Mouse (Mus musculus): ENCODE results near the gene Hist1h2bf. TPM values are rescaled to one million over a fixed set of nuclear protein-coding genes. Genes with fewer than 3 reads are reported as not detected.

Gene Hist1h2bf
- polyA plus RNA-seq, 1 experiment from 2014 or later = 4.1 TPM

DNA sequence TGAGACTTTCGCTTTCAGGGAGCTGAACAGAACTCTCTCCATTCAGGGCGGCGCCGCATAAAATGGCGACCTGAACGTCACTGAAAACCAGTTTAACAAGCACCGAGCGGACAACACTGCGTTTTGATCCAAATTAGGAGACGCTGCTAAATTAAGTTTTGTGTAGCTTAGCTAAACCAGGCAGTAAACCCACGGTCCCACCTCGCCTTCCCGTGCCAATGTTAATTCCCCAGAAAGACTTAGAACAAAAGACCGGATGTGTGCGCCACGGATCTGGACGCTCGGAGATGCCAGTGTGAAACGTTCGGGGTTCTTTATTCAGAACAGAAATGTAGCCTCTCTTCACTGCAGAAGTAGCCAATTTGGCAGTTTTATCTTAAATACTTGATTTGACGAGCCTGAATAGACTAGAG is 11.0 kb upstream of the Hist1h2bf start:
- peak overlapping the region; percentile 72 for H3K4me2 ChIP-seq (ENCODE audit: low read depth, low read length)
- DNase-seq (ENCODE audit: low spot score) (peak; percentile 83), ATAC-seq (replicated peaks; ENCODE audit: insufficient number of reproducible peaks, low FRiP score, low TSS enrichment, low read depth) (no peak)
- no peaks in the 10 kb centered on the region for H3K36me3 ChIP-seq (replicated peaks; ENCODE audit: control insufficient read depth, insufficient read depth, low read depth, low read length)
- peak overlapping the region; percentile 96 for H3K27ac ChIP-seq (replicated peaks; ENCODE audit: low read depth, low read length)
- no peaks in the 10 kb centered on the region for H3K27me3 ChIP-seq (ENCODE audit: control insufficient read depth, insufficient read depth, low read length)
- H3K9me3 ChIP-seq (replicated peaks; ENCODE audit: control insufficient read depth, low read length) = no peaks in the 10 kb centered on the region
- H3K9ac ChIP-seq (replicated peaks; ENCODE audit: low read length) = peak overlapping the region; percentile 76
- no peaks in the 10 kb centered on the region; the same call in 1 of the 2 replicates for H3K4me1 ChIP-seq (ENCODE audit: control insufficient read depth, insufficient read depth, low read length)
- peak overlapping the region; percentile 42 for H3K4me3 ChIP-seq (ENCODE audit: low read depth, low read length)
- WGBS = under 1% methylated on average over 21 of the region's 21 CpGs

DNA sequence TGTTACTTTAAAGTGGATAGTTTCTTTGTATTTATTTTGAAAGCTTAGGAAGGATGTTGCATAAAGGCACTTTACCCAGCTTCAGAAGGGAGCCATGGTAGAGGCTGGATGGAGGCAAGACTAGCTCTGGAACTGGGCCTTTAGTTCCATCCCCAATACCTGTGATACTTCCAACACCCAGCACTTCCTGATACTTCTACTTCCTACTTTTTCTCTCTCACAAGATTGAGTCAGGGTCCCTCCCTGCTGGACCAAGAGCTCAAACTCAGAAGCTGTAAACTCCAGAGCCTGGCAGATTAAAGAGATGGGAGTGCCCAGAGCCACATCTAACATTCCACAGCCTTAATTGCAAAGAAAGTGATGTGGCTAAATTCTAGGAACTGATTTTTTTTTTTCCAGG is 10.3 kb upstream of the Hist1h2bf start:
- no peaks in the 10 kb centered on the region for H3K9me3 ChIP-seq (replicated peaks; ENCODE audit: control insufficient read depth, low read length)
- peak overlapping the region; percentile 54 for H3K9ac ChIP-seq (replicated peaks; ENCODE audit: low read length)
- no peaks in the 10 kb centered on the region for H3K27me3 ChIP-seq (ENCODE audit: control insufficient read depth, insufficient read depth, low read length)
- H3K27ac ChIP-seq (replicated peaks; ENCODE audit: low read depth, low read length) = peak overlapping the region; percentile 96
- no peaks in the 10 kb centered on the region; the same call in 1 of the 2 replicates for H3K4me1 ChIP-seq (ENCODE audit: control insufficient read depth, insufficient read depth, low read length)
- peak overlapping the region; percentile 72 for H3K4me2 ChIP-seq (ENCODE audit: low read depth, low read length)
- no peaks in the 10 kb centered on the region for H3K36me3 ChIP-seq (replicated peaks; ENCODE audit: control insufficient read depth, insufficient read depth, low read depth, low read length)
- peak overlapping the region; percentile 13; the same call in 1 of the 2 replicates for H3K4me3 ChIP-seq (ENCODE audit: low read depth, low read length)
- ATAC-seq (replicated peaks; ENCODE audit: insufficient number of reproducible peaks, low FRiP score, low TSS enrichment, low read depth) (no peak), DNase-seq (ENCODE audit: low spot score) (peak; percentile 45)

DNA sequence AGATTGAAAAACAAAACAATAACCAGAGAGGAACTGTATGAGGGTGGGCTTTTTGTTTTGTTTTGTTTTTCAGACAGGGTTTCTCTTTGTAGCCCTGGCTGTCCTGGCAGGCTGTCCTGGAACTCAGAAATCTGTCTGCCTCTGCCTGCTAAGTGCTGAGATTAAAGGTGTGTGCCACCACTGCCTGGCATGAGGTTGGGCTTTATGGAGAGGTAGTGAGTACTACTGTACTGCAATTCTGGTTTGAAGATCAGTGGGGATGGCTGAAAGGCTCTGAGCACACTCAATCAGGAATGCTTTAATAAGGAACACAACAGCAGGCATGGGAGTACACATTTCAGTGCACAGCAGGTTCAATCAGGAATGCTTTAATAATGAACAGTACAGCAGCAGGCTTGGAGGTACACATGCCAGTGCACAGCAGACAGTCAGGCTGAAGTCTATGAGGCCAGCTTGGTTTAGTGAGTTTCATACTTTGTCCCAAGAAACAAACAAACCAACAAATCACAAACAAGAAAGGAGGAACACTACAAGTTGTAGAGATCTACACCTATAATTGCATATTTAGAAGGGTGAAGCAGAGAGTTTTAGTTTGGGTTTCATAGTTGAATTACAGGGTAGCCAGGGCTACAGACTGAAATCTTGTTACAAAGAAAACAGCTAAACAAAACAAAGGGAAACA is 9.5 kb upstream of the Hist1h2bf start:
- H3K36me3 ChIP-seq (replicated peaks; ENCODE audit: control insufficient read depth, insufficient read depth, low read depth, low read length) = no peaks in the 10 kb centered on the region
- no peak overlapping the region for H3K4me3 ChIP-seq (ENCODE audit: low read depth, low read length)
- DNase-seq (ENCODE audit: low spot score) = no peak
- H3K4me2 ChIP-seq (ENCODE audit: low read depth, low read length) = no peak overlapping the region; the same call in 1 of the 2 replicates
- H3K4me1 ChIP-seq (ENCODE audit: control insufficient read depth, insufficient read depth, low read length) = no peaks in the 10 kb centered on the region; the same call in 1 of the 2 replicates
- H3K27me3 ChIP-seq (ENCODE audit: control insufficient read depth, insufficient read depth, low read length) = no peaks in the 10 kb centered on the region
- H3K9ac ChIP-seq (replicated peaks; ENCODE audit: low read length) = peak overlapping the region; percentile 37; the same call in 1 of the 2 replicates
- no peak for ATAC-seq (replicated peaks; ENCODE audit: insufficient number of reproducible peaks, low FRiP score, low TSS enrichment, low read depth)
- peak overlapping the region; percentile 65 for H3K27ac ChIP-seq (replicated peaks; ENCODE audit: low read depth, low read length)
- H3K9me3 ChIP-seq (replicated peaks; ENCODE audit: control insufficient read depth, low read length) = no peaks in the 10 kb centered on the region

- H3K4me2 ChIP-seq (ENCODE audit: low read depth, low read length) = peak overlapping the region; percentile 82
- no peaks in the 10 kb centered on the region for H3K27me3 ChIP-seq (ENCODE audit: control insufficient read depth, insufficient read depth, low read length)
- no peaks in the 10 kb centered on the region for H3K36me3 ChIP-seq (replicated peaks; ENCODE audit: control insufficient read depth, insufficient read depth, low read depth, low read length)
- H3K9me3 ChIP-seq (replicated peaks; ENCODE audit: control insufficient read depth, low read length) = no peaks in the 10 kb centered on the region
- ATAC-seq (replicated peaks; ENCODE audit: insufficient number of reproducible peaks, low FRiP score, low TSS enrichment, low read depth) (no peak), DNase-seq (ENCODE audit: low spot score) (peak; percentile 51)
- peak overlapping the region; percentile 85 for H3K27ac ChIP-seq (replicated peaks; ENCODE audit: low read depth, low read length)
- peak overlapping the region; percentile 81 for H3K9ac ChIP-seq (replicated peaks; ENCODE audit: low read length)
- H3K4me1 ChIP-seq (ENCODE audit: control insufficient read depth, insufficient read depth, low read length) = no peaks in the 10 kb centered on the region; the same call in 1 of the 2 replicates
- peak overlapping the region; percentile 49 for H3K4me3 ChIP-seq (ENCODE audit: low read depth, low read length)
- WGBS = 6% methylated on average over 6 of the region's 6 CpGs
These were observed 8.4 kb upstream of the Hist1h2bf start for GRCm38 (mm10) chr13:23582219-23583056.

GRCm38 (mm10) chr13:23581408-23582218 is 7.6 kb upstream of the Hist1h2bf start, which contains the start of gene Hist1h4d:
Gene Hist1h4d (plus strand): TSS chr13:23581598.
- ATAC-seq (replicated peaks; ENCODE audit: insufficient number of reproducible peaks, low FRiP score, low TSS enrichment, low read depth) (peak; percentile 89), DNase-seq (ENCODE audit: low spot score) (peak; percentile 99)
- Histone ChIP-seq H3K4me3 (ENCODE audit: low read depth, low read length) (peak within 1 kb of the TSS; percentile 49), H3K4me2 (ENCODE audit: low read depth, low read length) (peak within 1 kb of the TSS; percentile 82), H3K9ac (replicated peaks; ENCODE audit: low read length) (peak within 1 kb of the TSS; percentile 81), H3K4me1 (ENCODE audit: control insufficient read depth, insufficient read depth, low read length) (no peaks in the 10 kb centered on the region; the same call in 1 of the 2 replicates), H3K36me3 (replicated peaks; ENCODE audit: control insufficient read depth, insufficient read depth, low read depth, low read length) (no peaks in the 10 kb centered on the region), H3K9me3 (replicated peaks; ENCODE audit: control insufficient read depth, low read length) (no peaks in the 10 kb centered on the region), H3K27me3 (ENCODE audit: control insufficient read depth, insufficient read depth, low read length) (no peaks in the 10 kb centered on the region), H3K27ac (replicated peaks; ENCODE audit: low read depth, low read length) (peak within 1 kb of the TSS; percentile 85)
- under 1% methylated on average over 43 of the region's 43 CpGs for WGBS

DNA sequence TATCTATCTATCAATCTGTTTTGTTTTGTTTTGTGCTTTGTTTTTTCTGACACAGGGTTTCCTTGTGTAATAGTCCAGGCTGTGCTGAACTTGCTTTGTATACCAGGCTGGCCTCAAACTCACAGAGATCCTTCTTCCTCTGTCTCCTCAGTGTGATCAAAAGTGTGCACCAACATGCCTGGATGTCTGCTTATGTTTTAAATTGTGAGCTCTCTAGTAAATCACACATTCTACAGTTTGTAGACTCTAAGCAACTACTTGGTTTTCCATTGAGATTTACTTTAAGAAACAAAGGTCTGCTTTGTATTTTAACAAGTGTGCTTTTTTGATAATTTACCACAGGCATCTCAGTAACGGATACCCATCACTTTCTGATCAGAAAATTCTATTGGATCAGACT is 3.8 kb upstream of the Hist1h2bf start:
- WGBS = 83% methylated on average over 1 of the region's 1 CpGs
- no peak for DNase-seq (ENCODE audit: low spot score)
- Histone ChIP-seq H3K27ac (replicated peaks; ENCODE audit: low read depth, low read length) (no peak overlapping the region), H3K9me3 (replicated peaks; ENCODE audit: control insufficient read depth, low read length) (no peaks in the 10 kb centered on the region), H3K4me1 (ENCODE audit: control insufficient read depth, insufficient read depth, low read length) (no peaks in the 10 kb centered on the region), H3K4me2 (ENCODE audit: low read depth, low read length) (no peak overlapping the region), H3K27me3 (ENCODE audit: control insufficient read depth, insufficient read depth, low read length) (no peaks in the 10 kb centered on the region), H3K36me3 (replicated peaks; ENCODE audit: control insufficient read depth, insufficient read depth, low read depth, low read length) (no peaks in the 10 kb centered on the region), H3K4me3 (ENCODE audit: low read depth, low read length) (no peak overlapping the region), H3K9ac (replicated peaks; ENCODE audit: low read length) (no peak overlapping the region)
- no peak for ATAC-seq (replicated peaks; ENCODE audit: insufficient number of reproducible peaks, low FRiP score, low TSS enrichment, low read depth)

DNA sequence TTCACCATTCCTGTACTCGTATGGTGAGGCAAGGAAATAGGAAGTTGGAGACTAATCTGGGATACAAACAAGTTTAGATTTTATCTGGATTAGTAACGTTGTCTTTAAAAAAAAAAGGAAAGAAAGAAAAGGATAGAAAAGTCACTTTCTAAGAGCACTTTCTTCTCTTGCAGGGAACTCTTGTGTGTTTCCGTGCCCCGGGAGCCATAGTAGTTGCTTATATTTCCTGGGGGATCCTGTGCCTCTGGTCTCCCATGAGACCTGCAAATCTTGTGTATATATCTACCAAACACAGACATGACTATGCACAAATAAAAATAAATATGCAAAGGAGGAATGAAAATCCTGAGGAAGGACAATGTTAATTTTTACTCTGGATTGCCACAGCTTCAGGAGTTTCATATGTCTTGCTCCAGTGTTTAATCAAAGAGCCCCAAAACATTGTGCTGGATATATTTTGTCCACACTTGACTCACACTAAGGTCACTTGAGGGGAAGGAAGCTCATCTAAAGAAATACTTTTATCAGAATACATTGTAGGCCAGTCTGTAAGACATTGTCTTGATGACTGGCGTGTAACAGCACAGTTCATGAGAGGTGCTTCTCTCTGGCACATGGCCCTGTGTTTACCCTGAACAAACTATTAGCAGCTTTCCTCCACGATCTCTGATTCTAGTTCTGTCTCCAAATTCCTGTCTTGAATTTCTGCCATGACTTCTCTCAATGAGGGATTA is 3.1 kb upstream of the Hist1h2bf start:
- no peak for DNase-seq (ENCODE audit: low spot score)
- Histone ChIP-seq H3K9me3 (replicated peaks; ENCODE audit: control insufficient read depth, low read length) (no peaks in the 10 kb centered on the region), H3K9ac (replicated peaks; ENCODE audit: low read length) (peak overlapping the region; percentile 79), H3K4me3 (ENCODE audit: low read depth, low read length) (peak overlapping the region; percentile 48), H3K27me3 (ENCODE audit: control insufficient read depth, insufficient read depth, low read length) (no peaks in the 10 kb centered on the region), H3K27ac (replicated peaks; ENCODE audit: low read depth, low read length) (peak overlapping the region; percentile 91), H3K4me1 (ENCODE audit: control insufficient read depth, insufficient read depth, low read length) (no peaks in the 10 kb centered on the region), H3K36me3 (replicated peaks; ENCODE audit: control insufficient read depth, insufficient read depth, low read depth, low read length) (no peaks in the 10 kb centered on the region), H3K4me2 (ENCODE audit: low read depth, low read length) (peak overlapping the region; percentile 67)
- 41% methylated on average over 6 of the region's 6 CpGs for WGBS
- ATAC-seq (replicated peaks; ENCODE audit: insufficient number of reproducible peaks, low FRiP score, low TSS enrichment, low read depth) = no peak

All from embryonic facial prominence, embryonic 11.5 days (tissue).